In the genomic region with DNA sequence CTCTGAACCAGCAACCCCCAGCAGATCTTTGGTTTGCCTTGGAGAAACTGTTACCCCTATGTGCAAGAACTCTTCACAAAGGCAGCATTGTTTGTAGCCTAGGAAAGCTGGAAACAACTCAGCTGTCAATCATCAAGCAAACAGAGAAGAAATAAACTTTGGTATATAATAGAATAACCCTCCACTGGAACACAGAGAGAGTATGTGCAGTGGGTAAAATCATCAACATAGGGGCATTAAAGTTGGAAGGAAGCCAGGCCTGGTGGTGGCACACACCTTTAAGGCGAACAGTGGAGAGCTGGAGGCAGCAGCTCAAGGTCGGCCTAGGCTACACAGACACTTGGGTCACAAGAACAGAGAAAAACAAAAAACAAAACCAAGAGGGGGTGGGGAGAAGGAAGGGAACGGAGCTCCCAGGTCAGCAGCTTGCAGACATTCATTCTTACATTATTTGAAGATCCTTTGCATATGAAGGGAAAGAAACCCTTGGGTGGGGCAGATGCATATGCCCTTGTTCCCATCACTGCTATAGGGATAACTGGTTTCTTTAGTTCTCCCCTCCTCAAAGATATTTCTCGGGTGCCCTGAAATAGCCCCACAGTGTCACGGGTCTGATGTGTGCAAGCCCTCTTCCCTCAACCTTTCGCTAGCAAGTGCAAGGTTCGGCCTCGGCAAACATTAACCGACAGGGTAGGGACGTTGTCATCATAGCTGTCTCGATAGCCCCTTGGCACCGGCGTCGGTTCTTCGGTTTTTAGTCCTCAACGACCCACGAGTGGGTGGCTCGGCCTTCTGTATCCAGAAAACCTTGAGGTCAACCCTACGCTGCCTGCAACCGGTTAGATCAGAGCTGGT, we compare ENCODE assay signal across 9 mouse cellular contexts. TPM values are rescaled to one million over a fixed set of nuclear protein-coding genes. Genes with fewer than 3 reads are reported as not detected.
DNase-seq lines count a peak whose midpoint lies in the region; ATAC-seq and TF ChIP-seq lines count a peak whose summit lies in the region.
"Had no signal": no experiment of that assay in that cellular context is flagged by ENCODE, and none has a peak within 500 bp of the region (broad histone marks: within the 10 kb centered on the region; RNA-seq: fewer than 3 reads in every experiment).

No protein-coding gene starts in this region.

- peak; percentile 45; the same call in 1 of the 2 replicates for ATAC-seq in midbrain, embryonic 12.5 days (ENCODE audit: low FRiP score, low read depth)
- no peak for ATAC-seq in midbrain, embryonic 15.5 days (replicated peaks)
- peak; percentile 23; the same call in 1 of the 2 replicates for ATAC-seq in hindbrain, embryonic 11.5 days (ENCODE audit: low FRiP score)
- no peak; the same call in 1 of the 2 replicates for ATAC-seq in stomach, postnatal 0 days (ENCODE audit: low FRiP score, low TSS enrichment)
- ATAC-seq in megakaryocyte, adult 5-6 weeks (ENCODE audit: poor library complexity, severe bottlenecking): no peak

- WGBS in midbrain, embryonic 12.5 days: 15% methylated on average over 20 of the region's 20 CpGs
- WGBS in midbrain, embryonic 15.5 days: 16% methylated on average over 20 of the region's 20 CpGs
- WGBS in hindbrain, embryonic 11.5 days: 13% methylated on average over 20 of the region's 20 CpGs
- 24% methylated on average over 20 of the region's 20 CpGs for WGBS in stomach, postnatal 0 days

- H3K4me3 ChIP-seq in midbrain, embryonic 12.5 days: no peak overlapping the region
- no peak overlapping the region for H3K4me3 ChIP-seq in midbrain, embryonic 15.5 days
- no peak overlapping the region for H3K4me3 ChIP-seq in hindbrain, embryonic 11.5 days (ENCODE audit: low read depth, low read length)
- H3K4me3 ChIP-seq in stomach, postnatal 0 days (ENCODE audit: low read depth, low read length): no peak overlapping the region

- no peak for TF ChIP-seq EP300 in stomach, postnatal 0 days (optimal IDR thresholded peaks at IDR 0.05)

- H3K36me3 ChIP-seq in midbrain, embryonic 12.5 days: no peaks in the 10 kb centered on the region
- no peaks in the 10 kb centered on the region for H3K36me3 ChIP-seq in midbrain, embryonic 15.5 days (replicated peaks)
- H3K36me3 ChIP-seq in hindbrain, embryonic 11.5 days (ENCODE audit: control insufficient read depth, insufficient read depth, low read length): no peaks in the 10 kb centered on the region
- H3K36me3 ChIP-seq in stomach, postnatal 0 days (ENCODE audit: control insufficient read depth, insufficient read depth, low read length): no peaks in the 10 kb centered on the region

- TF ChIP-seq CTCF in stomach, postnatal 0 days (IDR thresholded peaks at IDR 0.05; ENCODE audit: low read depth): no peak

- H3K9ac ChIP-seq in midbrain, embryonic 12.5 days (replicated peaks): no peak overlapping the region
- no peak overlapping the region for H3K9ac ChIP-seq in midbrain, embryonic 15.5 days
- H3K9ac ChIP-seq in hindbrain, embryonic 11.5 days (ENCODE audit: low read depth, low read length): 0 out of 2 replicates have a peak overlapping the region, but pooled peaks have one; percentile 15
- no peak overlapping the region for H3K9ac ChIP-seq in stomach, postnatal 0 days (ENCODE audit: low read length)

- H3K4me2 ChIP-seq in midbrain, embryonic 12.5 days (replicated peaks): peak overlapping the region; percentile 23
- H3K4me2 ChIP-seq in midbrain, embryonic 15.5 days: no peak overlapping the region
- no peak overlapping the region for H3K4me2 ChIP-seq in hindbrain, embryonic 11.5 days (replicated peaks; ENCODE audit: low read depth, low read length)
- H3K4me2 ChIP-seq in stomach, postnatal 0 days (replicated peaks; ENCODE audit: low read depth): no peak overlapping the region

- H3K27ac ChIP-seq in midbrain, embryonic 12.5 days (replicated peaks): peak overlapping the region; percentile 22; the same call in 1 of the 2 replicates
- H3K27ac ChIP-seq in midbrain, embryonic 15.5 days: no peak overlapping the region
- peak overlapping the region; percentile 58 for H3K27ac ChIP-seq in hindbrain, embryonic 11.5 days (ENCODE audit: low read depth, low read length)
- peak overlapping the region; percentile 45 for H3K27ac ChIP-seq in stomach, postnatal 0 days (replicated peaks)

- H3K4me1 ChIP-seq in midbrain, embryonic 12.5 days: peaks cover 25% of the 10 kb centered on the region
- no peaks in the 10 kb centered on the region; the same call in 1 of the 2 replicates for H3K4me1 ChIP-seq in midbrain, embryonic 15.5 days
- 0 out of 2 replicates have a peak, but pooled peaks cover 2% of the 10 kb centered on the region for H3K4me1 ChIP-seq in hindbrain, embryonic 11.5 days (replicated peaks; ENCODE audit: control insufficient read depth, insufficient read depth, low read length)
- H3K4me1 ChIP-seq in stomach, postnatal 0 days (replicated peaks; ENCODE audit: control insufficient read depth, insufficient read depth): no peaks in the 10 kb centered on the region

- no peaks in the 10 kb centered on the region for H3K27me3 ChIP-seq in midbrain, embryonic 12.5 days
- no peaks in the 10 kb centered on the region for H3K27me3 ChIP-seq in midbrain, embryonic 15.5 days (replicated peaks)
- no peaks in the 10 kb centered on the region for H3K27me3 ChIP-seq in hindbrain, embryonic 11.5 days (ENCODE audit: control insufficient read depth, insufficient read depth, low read length)
- no peaks in the 10 kb centered on the region for H3K27me3 ChIP-seq in stomach, postnatal 0 days (ENCODE audit: control insufficient read depth, insufficient read depth, low read length)

- no peaks in the 10 kb centered on the region for H3K9me3 ChIP-seq in midbrain, embryonic 12.5 days
- no peaks in the 10 kb centered on the region for H3K9me3 ChIP-seq in midbrain, embryonic 15.5 days
- H3K9me3 ChIP-seq in hindbrain, embryonic 11.5 days (ENCODE audit: control insufficient read depth, low read length): no peaks in the 10 kb centered on the region
- H3K9me3 ChIP-seq in stomach, postnatal 0 days (ENCODE audit: control insufficient read depth, low read length): no peaks in the 10 kb centered on the region

- peak; percentile 20 for DNase-seq in hindbrain, embryonic 11.5 days (ENCODE audit: low spot score)
- peak; percentile 64 to 78 for DNase-seq in kidney, postnatal 4 days
- DNase-seq in stomach, postnatal 0 days (ENCODE audit: low spot score): no peak
- DNase-seq in urinary bladder, postnatal 4 days (ENCODE audit: low spot score in 2 of 2): no peak
- DNase-seq in ovary, postnatal 14 days (ENCODE audit: low spot score): no peak
- DNase-seq: cerebellum, postnatal 36 days had no signal

RNA-seq across cellular contexts. Expression of a gene that starts 11.4 kb away (rescaled TPM):
- 1.8 and 2.4 TPM in 2 replicates for polyA plus RNA-seq in midbrain, embryonic 12.5 days (2016; fragmentation: Nextera tagmentation; extraction: Ambion mirVana)
- 2.1 and 2.8 TPM in 2 replicates for polyA plus RNA-seq in midbrain, embryonic 15.5 days (2015; fragmentation: Nextera tagmentation; extraction: Ambion mirVana)
- 2.9 and 3.3 TPM in 2 replicates for polyA plus RNA-seq in hindbrain, embryonic 11.5 days (2014; fragmentation: Nextera tagmentation; extraction: Ambion mirVana)
- polyA plus RNA-seq in stomach, postnatal 0 days (2015; fragmentation: Nextera tagmentation; extraction: Ambion mirVana): 23.6 and 32.3 TPM in 2 replicates
- 0.41 and 0.89 TPM in 2 replicates for total RNA-seq in megakaryocyte, adult 5-6 weeks (2015)
- total RNA-seq in megakaryocyte, adult 5-6 weeks (2017): not detected in 2 replicates

RNA-seq across cellular contexts. Expression of a gene that starts 21.8 kb away (rescaled TPM):
- 1,213 and 1,289 TPM in 2 replicates for polyA plus RNA-seq in midbrain, embryonic 12.5 days (2016; fragmentation: Nextera tagmentation; extraction: Ambion mirVana)
- polyA plus RNA-seq in midbrain, embryonic 15.5 days (2015; fragmentation: Nextera tagmentation; extraction: Ambion mirVana): 1,455 and 1,508 TPM in 2 replicates
- polyA plus RNA-seq in hindbrain, embryonic 11.5 days (2014; fragmentation: Nextera tagmentation; extraction: Ambion mirVana): 1,947 and 1,962 TPM in 2 replicates
- 805 and 984 TPM in 2 replicates for polyA plus RNA-seq in stomach, postnatal 0 days (2015; fragmentation: Nextera tagmentation; extraction: Ambion mirVana)
- 68.9 and 73.4 TPM in 2 replicates for total RNA-seq in megakaryocyte, adult 5-6 weeks (2015)
- 87.4 and 123 TPM in 2 replicates for total RNA-seq in megakaryocyte, adult 5-6 weeks (2017)

RNA-seq across cellular contexts. Expression of a gene that starts 39.6 kb away (rescaled TPM):
- polyA plus RNA-seq in midbrain, embryonic 12.5 days (2016; fragmentation: Nextera tagmentation; extraction: Ambion mirVana): 294 and 315 TPM in 2 replicates
- 300 and 303 TPM in 2 replicates for polyA plus RNA-seq in midbrain, embryonic 15.5 days (2015; fragmentation: Nextera tagmentation; extraction: Ambion mirVana)
- polyA plus RNA-seq in hindbrain, embryonic 11.5 days (2014; fragmentation: Nextera tagmentation; extraction: Ambion mirVana): 279 and 282 TPM in 2 replicates
- polyA plus RNA-seq in stomach, postnatal 0 days (2015; fragmentation: Nextera tagmentation; extraction: Ambion mirVana): 81.9 and 82.8 TPM in 2 replicates
- 44.0 and 46.2 TPM in 2 replicates for total RNA-seq in megakaryocyte, adult 5-6 weeks (2015)
- 40.6 and 48.4 TPM in 2 replicates for total RNA-seq in megakaryocyte, adult 5-6 weeks (2017)

RNA-seq across cellular contexts. Expression of a gene that starts 44.6 kb away (rescaled TPM):
- 7.7 and 7.9 TPM in 2 replicates for polyA plus RNA-seq in midbrain, embryonic 12.5 days (2016; fragmentation: Nextera tagmentation; extraction: Ambion mirVana)
- polyA plus RNA-seq in midbrain, embryonic 15.5 days (2015; fragmentation: Nextera tagmentation; extraction: Ambion mirVana): 7.4 and 7.5 TPM in 2 replicates
- 7.8 and 10.0 TPM in 2 replicates for polyA plus RNA-seq in hindbrain, embryonic 11.5 days (2014; fragmentation: Nextera tagmentation; extraction: Ambion mirVana)
- 77.4 and 81.0 TPM in 2 replicates for polyA plus RNA-seq in stomach, postnatal 0 days (2015; fragmentation: Nextera tagmentation; extraction: Ambion mirVana)
- total RNA-seq in megakaryocyte, adult 5-6 weeks (2015): 4.7 and 5.9 TPM in 2 replicates
- 1.8 and 4.7 TPM in 2 replicates for total RNA-seq in megakaryocyte, adult 5-6 weeks (2017)

RNA-seq across cellular contexts. Expression of a gene that starts 51.1 kb away (rescaled TPM):
- 5.7 and 7.4 TPM in 2 replicates for polyA plus RNA-seq in midbrain, embryonic 12.5 days (2016; fragmentation: Nextera tagmentation; extraction: Ambion mirVana)
- 82.8 and 88.3 TPM in 2 replicates for polyA plus RNA-seq in midbrain, embryonic 15.5 days (2015; fragmentation: Nextera tagmentation; extraction: Ambion mirVana)
- 8.0 and 9.3 TPM in 2 replicates for polyA plus RNA-seq in hindbrain, embryonic 11.5 days (2014; fragmentation: Nextera tagmentation; extraction: Ambion mirVana)
- 232 and 235 TPM in 2 replicates for polyA plus RNA-seq in stomach, postnatal 0 days (2015; fragmentation: Nextera tagmentation; extraction: Ambion mirVana)
- 7.1 and 9.3 TPM in 2 replicates for total RNA-seq in megakaryocyte, adult 5-6 weeks (2015)
- 8.1 and 15.7 TPM in 2 replicates for total RNA-seq in megakaryocyte, adult 5-6 weeks (2017)

Comparison
In these comparisons a context has a peak if more than half of its experiments do, and no peak if none do; other contexts are left out.
1. ATAC-seq: peak in midbrain, embryonic 12.5 days (single experiment) and hindbrain, embryonic 11.5 days (single experiment); none in midbrain, embryonic 15.5 days (single experiment), stomach, postnatal 0 days (single experiment) and megakaryocyte, adult 5-6 weeks (single experiment).
2. DNase-seq: peak in hindbrain, embryonic 11.5 days (single experiment) and kidney, postnatal 4 days (2 of 2); none in stomach, postnatal 0 days (single experiment), urinary bladder, postnatal 4 days (0 of 2) and ovary, postnatal 14 days (single experiment).